Mouse (Mus musculus) bone marrow, adult 2 months (tissue): Measurements from ENCODE around the gene Adgrg3.

Experiments used
- CTCF ChIP-seq: fragments of 200-500 bp; IDR thresholded peaks from 2 replicates; pipeline ENCODE4 v1.5.1; 2011; ENCODE audit warnings: low read length, control low read depth; ENCODE audit not compliant: control insufficient read depth, insufficient read depth
- POLR2A ChIP-seq: fragments of 200-500 bp; IDR thresholded peaks from 2 replicates; pipeline ENCODE4 v1.6.1; 2011; ENCODE audit warnings: low read depth, mild to moderate bottlenecking, control low read depth, low read length, borderline replicate concordance; ENCODE audit not compliant: control insufficient read depth

GRCm38 (mm10) chr8:95025421-95025820, 7.9 kb downstream of the Adgrg3 start:
- TF ChIP-seq POLR2A (no peak), CTCF (peak; percentile 47)
